Mouse (Mus musculus): Measurements from ENCODE around the gene Tfcp2l1. TPM values are rescaled to one million over a fixed set of nuclear protein-coding genes. Genes with fewer than 3 reads are reported as not detected.

Gene Tfcp2l1
- polyA plus RNA-seq, 1 experiment from 2014 or later, result 0.45 TPM

DNA sequence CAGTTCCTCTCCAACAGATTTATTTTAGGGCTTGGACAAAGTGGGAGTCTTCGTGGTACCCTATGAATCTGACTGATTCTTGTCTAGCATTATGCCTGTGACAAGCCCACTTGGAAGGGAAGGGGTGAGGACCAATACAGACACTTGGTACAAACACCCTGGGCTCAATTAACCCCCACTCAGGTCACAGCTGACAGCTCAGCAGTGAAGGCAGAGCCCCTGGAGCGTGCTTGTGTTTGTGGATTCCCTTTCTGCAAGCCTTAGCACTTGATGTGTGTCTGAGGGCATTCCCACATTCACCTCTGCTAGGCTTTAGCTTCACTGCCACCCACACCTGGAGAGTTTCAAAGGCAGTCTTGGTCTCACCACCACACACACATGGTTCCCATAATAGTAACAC, 1.8 kb upstream of the Tfcp2l1 start:
- Histone ChIP-seq H3K36me3 (no peaks in the 10 kb centered on the region), H3K27ac (replicated peaks) (no peak overlapping the region), H3K9ac (replicated peaks) (no peak overlapping the region), H3K4me2 (replicated peaks) (no peak overlapping the region), H3K4me1 (peaks cover 12% of the 10 kb centered on the region), H3K9me3 (no peaks in the 10 kb centered on the region), H3K27me3 (peaks cover 5% of the 10 kb centered on the region; the same call in 1 of the 2 replicates), H3K4me3 (no peak overlapping the region)
- ATAC-seq (replicated peaks), result no peak
- WGBS, result 65% methylated on average over 2 of the region's 2 CpGs

DNA sequence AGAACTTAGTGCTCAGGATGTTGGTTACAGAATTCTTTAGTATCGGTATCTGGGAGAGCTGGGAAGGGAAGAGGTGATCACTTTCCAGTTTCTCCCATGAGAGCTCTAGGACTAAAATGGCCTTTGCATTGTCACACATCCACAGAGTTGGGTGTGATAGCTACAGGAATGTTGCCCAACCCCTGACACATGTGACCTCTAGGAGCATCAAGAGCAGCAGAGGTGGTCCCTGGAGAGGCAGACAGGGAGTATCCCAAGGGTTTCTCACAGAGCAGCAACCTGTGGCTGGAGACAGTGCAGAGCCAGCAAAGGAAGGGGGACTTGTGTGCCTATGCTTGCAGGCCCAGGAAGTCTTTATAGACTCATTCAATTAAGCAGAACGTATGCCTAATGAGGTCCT, 1.3 kb upstream of the Tfcp2l1 start:
- peaks cover 12% of the 10 kb centered on the region for H3K4me1 ChIP-seq
- no peak overlapping the region for H3K9ac ChIP-seq (replicated peaks)
- no peaks in the 10 kb centered on the region for H3K36me3 ChIP-seq
- 81% methylated on average over 2 of the region's 2 CpGs for WGBS
- no peak overlapping the region for H3K27ac ChIP-seq (replicated peaks)
- no peak for ATAC-seq (replicated peaks)
- no peak overlapping the region for H3K4me2 ChIP-seq (replicated peaks)
- H3K27me3 ChIP-seq, result peaks cover 5% of the 10 kb centered on the region; the same call in 1 of the 2 replicates
- no peaks in the 10 kb centered on the region for H3K9me3 ChIP-seq
- no peak overlapping the region for H3K4me3 ChIP-seq

DNA sequence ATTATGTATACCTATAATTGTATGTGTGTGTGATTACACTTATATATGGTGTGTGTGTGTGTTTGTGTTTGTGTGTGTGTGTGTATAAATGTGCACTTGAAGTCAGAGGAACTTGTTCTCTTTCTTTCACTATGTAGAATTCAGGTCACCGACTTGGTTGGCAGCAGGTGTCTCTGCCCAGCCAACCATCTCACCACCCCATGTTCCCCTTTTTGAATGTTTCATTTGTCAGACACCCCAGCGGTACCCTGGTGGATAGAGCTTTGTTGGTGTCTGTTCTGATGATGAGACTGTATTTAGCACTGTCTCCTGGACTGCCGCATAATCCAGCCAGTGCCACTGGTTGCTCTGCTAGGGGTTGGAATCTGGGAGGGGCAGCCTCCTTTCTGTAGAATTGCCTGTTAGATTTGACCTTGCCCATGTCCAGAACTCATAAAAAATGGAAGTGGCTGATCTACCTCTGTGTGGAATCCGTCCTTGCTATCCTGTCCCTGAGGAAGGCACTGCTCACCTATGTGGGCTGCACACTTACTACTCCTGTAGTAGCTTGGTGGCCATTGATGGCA, 5.8 kb downstream of the Tfcp2l1 start:
- H3K27me3 ChIP-seq, result no peaks in the 10 kb centered on the region
- no peaks in the 10 kb centered on the region for H3K4me1 ChIP-seq
- H3K4me2 ChIP-seq (replicated peaks), result no peak overlapping the region
- no peak overlapping the region for H3K9ac ChIP-seq (replicated peaks)
- H3K4me3 ChIP-seq, result no peak overlapping the region
- H3K36me3 ChIP-seq, result no peaks in the 10 kb centered on the region
- WGBS, result 83% methylated on average over 4 of the region's 4 CpGs
- ATAC-seq (replicated peaks), result no peak
- no peaks in the 10 kb centered on the region for H3K9me3 ChIP-seq
- H3K27ac ChIP-seq (replicated peaks), result no peak overlapping the region

- H3K27me3 ChIP-seq, result no peaks in the 10 kb centered on the region
- H3K4me1 ChIP-seq, result no peaks in the 10 kb centered on the region
- ATAC-seq (replicated peaks), result no peak
- no peaks in the 10 kb centered on the region for H3K9me3 ChIP-seq
- no peak overlapping the region for H3K27ac ChIP-seq (replicated peaks)
- H3K36me3 ChIP-seq, result no peaks in the 10 kb centered on the region
- no peak overlapping the region for H3K9ac ChIP-seq (replicated peaks)
- H3K4me3 ChIP-seq, result no peak overlapping the region
- 78% methylated on average over 2 of the region's 2 CpGs for WGBS
- H3K4me2 ChIP-seq (replicated peaks), result no peak overlapping the region
These were observed 14.7 kb downstream of the Tfcp2l1 start for GRCm38 (mm10) chr1:118642296-118642999.

- WGBS, result 54% methylated on average over 9 of the region's 9 CpGs
- ATAC-seq (replicated peaks), result no peak
These were observed 15.6 kb downstream of the Tfcp2l1 start for GRCm38 (mm10) chr1:118643138-118643979.

DNA sequence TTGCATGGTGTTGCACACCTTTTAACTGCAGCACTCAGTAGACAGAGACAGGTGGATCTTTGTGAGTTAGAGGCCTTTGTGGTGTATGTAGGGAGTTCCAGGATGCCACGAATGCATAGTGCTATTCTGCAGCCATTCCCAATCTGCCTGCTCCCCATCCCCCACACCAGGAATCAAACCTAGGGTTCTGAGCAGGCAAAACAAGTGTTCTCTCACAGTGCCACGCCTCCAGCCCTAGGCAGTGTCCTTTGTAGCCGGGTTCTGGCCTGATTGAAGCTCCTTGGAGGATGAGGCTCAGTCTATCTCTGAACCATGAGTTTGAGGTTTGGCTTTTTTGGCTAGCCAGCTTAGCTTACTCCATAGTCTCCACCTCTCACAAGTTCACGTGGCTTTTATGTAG, 18.0 kb downstream of the Tfcp2l1 start:
- peaks cover 10% of the 10 kb centered on the region; the same call in 1 of the 2 replicates for H3K4me1 ChIP-seq
- H3K27ac ChIP-seq (replicated peaks), result no peak overlapping the region
- no peak overlapping the region for H3K4me3 ChIP-seq
- no peaks in the 10 kb centered on the region for H3K9me3 ChIP-seq
- no peaks in the 10 kb centered on the region for H3K36me3 ChIP-seq
- WGBS, result 64% methylated on average over 4 of the region's 4 CpGs
- no peaks in the 10 kb centered on the region for H3K27me3 ChIP-seq
- H3K9ac ChIP-seq (replicated peaks), result no peak overlapping the region
- ATAC-seq (replicated peaks), result no peak
- no peak overlapping the region for H3K4me2 ChIP-seq (replicated peaks)

More at GRCm38 (mm10) chr1:118643138-118643979, 15.6 kb downstream of the Tfcp2l1 start:
- Histone ChIP-seq H3K36me3 (no peaks in the 10 kb centered on the region), H3K4me2 (replicated peaks) (no peak overlapping the region), H3K27ac (replicated peaks) (no peak overlapping the region), H3K27me3 (no peaks in the 10 kb centered on the region), H3K9me3 (no peaks in the 10 kb centered on the region), H3K4me3 (no peak overlapping the region), H3K4me1 (no peaks in the 10 kb centered on the region), H3K9ac (replicated peaks) (no peak overlapping the region)

DNA sequence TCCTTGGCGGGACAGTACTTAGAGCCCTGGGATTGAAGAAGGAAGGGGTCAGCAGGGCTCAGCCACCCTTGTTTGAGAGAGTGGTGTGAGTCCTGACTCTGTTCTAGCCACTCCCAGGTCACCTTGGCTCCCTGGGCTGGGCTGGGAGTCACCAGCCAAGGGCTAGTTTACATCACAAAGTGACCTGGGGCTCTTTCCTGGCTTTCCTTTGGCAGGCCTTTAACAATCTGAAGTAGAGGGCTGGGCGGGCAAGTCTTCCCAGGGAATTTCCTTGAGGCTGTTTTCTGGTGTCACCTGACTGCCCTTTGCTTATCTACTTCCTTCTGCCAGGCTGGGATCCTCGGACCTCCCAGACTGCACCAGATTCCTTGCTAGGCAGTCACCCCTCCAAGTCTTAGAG, 20.3 kb downstream of the Tfcp2l1 start:
- ATAC-seq (replicated peaks), result no peak
- Histone ChIP-seq H3K36me3 (no peaks in the 10 kb centered on the region), H3K4me3 (no peak overlapping the region), H3K4me1 (peaks cover 15% of the 10 kb centered on the region; the same call in 1 of the 2 replicates), H3K27me3 (no peaks in the 10 kb centered on the region), H3K27ac (replicated peaks) (no peak overlapping the region), H3K9ac (replicated peaks) (no peak overlapping the region), H3K9me3 (no peaks in the 10 kb centered on the region), H3K4me2 (replicated peaks) (no peak overlapping the region)
- WGBS, result 36% methylated on average over 3 of the region's 3 CpGs

- Histone ChIP-seq H3K4me2 (replicated peaks) (no peak overlapping the region), H3K4me3 (no peak overlapping the region), H3K9ac (replicated peaks) (no peak overlapping the region), H3K9me3 (no peaks in the 10 kb centered on the region), H3K27ac (replicated peaks) (0 out of 2 replicates have a peak overlapping the region, but pooled peaks have one; percentile 11), H3K27me3 (no peaks in the 10 kb centered on the region), H3K4me1 (peaks cover 15% of the 10 kb centered on the region; the same call in 1 of the 2 replicates), H3K36me3 (no peaks in the 10 kb centered on the region)
- ATAC-seq (replicated peaks), result peak; percentile 38
- WGBS, result 66% methylated on average over 9 of the region's 9 CpGs
These were observed 22.4 kb downstream of the Tfcp2l1 start for GRCm38 (mm10) chr1:118649933-118650770.

DNA sequence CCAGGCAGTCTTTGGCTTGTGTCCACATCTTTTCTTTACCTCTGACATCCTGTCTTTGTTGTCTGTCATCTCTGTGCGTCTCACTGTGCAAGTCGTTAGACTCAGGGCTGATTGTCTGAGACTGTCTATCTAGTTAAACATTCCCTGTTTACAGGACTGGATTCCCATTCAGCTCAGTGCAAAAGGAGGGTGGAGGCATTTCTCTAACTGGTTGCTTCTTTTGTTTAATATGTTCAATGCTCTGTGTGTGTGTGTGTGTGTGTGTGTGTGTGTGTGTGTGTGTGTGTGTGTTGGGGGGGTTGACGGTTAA, 23.0 kb downstream of the Tfcp2l1 start:
- H3K9me3 ChIP-seq, result no peaks in the 10 kb centered on the region
- 26% methylated on average over 3 of the region's 3 CpGs for WGBS
- no peak; the same call in 1 of the 2 replicates for ATAC-seq (replicated peaks)
- H3K9ac ChIP-seq (replicated peaks), result no peak overlapping the region
- H3K4me1 ChIP-seq, result peaks cover 15% of the 10 kb centered on the region; the same call in 1 of the 2 replicates
- no peaks in the 10 kb centered on the region for H3K27me3 ChIP-seq
- H3K4me3 ChIP-seq, result no peak overlapping the region
- H3K4me2 ChIP-seq (replicated peaks), result no peak overlapping the region
- 0 out of 2 replicates have a peak overlapping the region, but pooled peaks have one; percentile 11 for H3K27ac ChIP-seq (replicated peaks)
- no peaks in the 10 kb centered on the region for H3K36me3 ChIP-seq

GRCm38 (mm10) chr1:118658716-118659115, 31.0 kb downstream of the Tfcp2l1 start:
- Histone ChIP-seq H3K4me1 (no peaks in the 10 kb centered on the region), H3K27me3 (no peaks in the 10 kb centered on the region), H3K27ac (replicated peaks) (no peak overlapping the region), H3K4me3 (no peak overlapping the region), H3K36me3 (no peaks in the 10 kb centered on the region), H3K9ac (replicated peaks) (no peak overlapping the region), H3K9me3 (no peaks in the 10 kb centered on the region), H3K4me2 (replicated peaks) (no peak overlapping the region)
- ATAC-seq (replicated peaks), result no peak
- 84% methylated on average over 6 of the region's 6 CpGs for WGBS

GRCm38 (mm10) chr1:118660880-118661465, 33.2 kb downstream of the Tfcp2l1 start:
- ATAC-seq (replicated peaks), result no peak
- H3K27me3 ChIP-seq, result no peaks in the 10 kb centered on the region
- no peaks in the 10 kb centered on the region for H3K36me3 ChIP-seq
- H3K4me2 ChIP-seq (replicated peaks), result no peak overlapping the region
- no peaks in the 10 kb centered on the region for H3K9me3 ChIP-seq
- WGBS, result 84% methylated on average over 3 of the region's 3 CpGs
- no peak overlapping the region for H3K4me3 ChIP-seq
- no peaks in the 10 kb centered on the region for H3K4me1 ChIP-seq
- H3K9ac ChIP-seq (replicated peaks), result no peak overlapping the region
- H3K27ac ChIP-seq (replicated peaks), result no peak overlapping the region

All from forebrain, embryonic 15.5 days (tissue).